Mouse (Mus musculus) adrenal gland, adult (tissue): ENCODE data around the gene 1110051M20Rik.

Experiments used
- DNase-seq, 2 experiments: peaks; one replicate each; pipeline ENCODE4 v3.0.0; 2022 to 2023; ENCODE audit warnings: low spot score in 1 of 2; ENCODE audit not compliant: inconsistent age in 2 of 2

1110051M20Rik gene

GRCm38 (mm10) chr2:91444286-91444892 lies at the start of gene 1110051M20Rik:
TSS of gene 1110051M20Rik (minus strand) at chr2:91444704.
- DNase-seq, result peak; percentile 87 to 94

GRCm38 (mm10) chr2:91493981-91494380 lies 49.5 kb upstream of the 1110051M20Rik start:
- no peak for DNase-seq

GRCm38 (mm10) chr2:91492071-91492635 lies 47.6 kb upstream of the 1110051M20Rik start:
- DNase-seq, result no peak

GRCm38 (mm10) chr2:91487295-91487694 lies 42.8 kb upstream of the 1110051M20Rik start:
- DNase-seq, result peak in 1 of 2 experiments; percentile 57

GRCm38 (mm10) chr2:91485256-91485655 lies 40.8 kb upstream of the 1110051M20Rik start:
- no peak for DNase-seq

GRCm38 (mm10) chr2:91484698-91485097 lies 40.2 kb upstream of the 1110051M20Rik start:
- no peak for DNase-seq

GRCm38 (mm10) chr2:91480805-91481514 lies 36.5 kb upstream of the 1110051M20Rik start:
- DNase-seq, result peak; percentile 49 to 88

- DNase-seq, result no peak
These were observed 35.9 kb upstream of the 1110051M20Rik start for GRCm38 (mm10) chr2:91480399-91480801.

- DNase-seq, result no peak
These were observed 32.3 kb upstream of the 1110051M20Rik start for GRCm38 (mm10) chr2:91476841-91477240.

GRCm38 (mm10) chr2:91476251-91476661 lies 31.8 kb upstream of the 1110051M20Rik start:
- DNase-seq, result peak in 1 of 2 experiments; percentile 62

- DNase-seq, result no peak
These were observed 31.3 kb upstream of the 1110051M20Rik start for GRCm38 (mm10) chr2:91475791-91476190.

GRCm38 (mm10) chr2:91474358-91474757 lies 29.9 kb upstream of the 1110051M20Rik start:
- DNase-seq, result no peak

- DNase-seq, result no peak
These were observed 25.6 kb upstream of the 1110051M20Rik start for GRCm38 (mm10) chr2:91470055-91470647.

GRCm38 (mm10) chr2:91467613-91468012 lies 23.1 kb upstream of the 1110051M20Rik start:
- DNase-seq, result no peak

GRCm38 (mm10) chr2:91465934-91466333 lies 21.4 kb upstream of the 1110051M20Rik start:
- no peak for DNase-seq

- DNase-seq, result no peak
These were observed 18.2 kb upstream of the 1110051M20Rik start for GRCm38 (mm10) chr2:91462681-91463080.

- DNase-seq, result no peak
These were observed 17.7 kb upstream of the 1110051M20Rik start for GRCm38 (mm10) chr2:91462196-91462595.

GRCm38 (mm10) chr2:91461341-91461740 lies 16.8 kb upstream of the 1110051M20Rik start:
- no peak for DNase-seq

GRCm38 (mm10) chr2:91460771-91461170 lies 16.3 kb upstream of the 1110051M20Rik start:
- DNase-seq, result no peak

GRCm38 (mm10) chr2:91460076-91460475 lies 15.6 kb upstream of the 1110051M20Rik start:
- peak in 1 of 2 experiments; percentile 40 for DNase-seq

- DNase-seq, result peak; percentile 38 to 78
These were observed 14.3 kb upstream of the 1110051M20Rik start for GRCm38 (mm10) chr2:91458673-91459391.
